Mouse (Mus musculus) olfactory bulb, adult 2 months (tissue): ENCODE measurements around the gene Styxl1. TPM values are rescaled to one million over a fixed set of nuclear protein-coding genes. Genes with fewer than 3 reads are reported as not detected.

Experiments
- H3K27ac ChIP-seq: fragments of 200-500 bp; 2 replicates; pipeline ENCODE4 v1.5.1; 2012; ENCODE audit warnings: low read depth, low read length; ENCODE audit not compliant: insufficient read depth
- H3K4me1 ChIP-seq: fragments of 200-500 bp; 2 replicates; pipeline ENCODE4 v1.6.1; 2012; ENCODE audit warnings: low read length; ENCODE audit not compliant: control insufficient read depth, insufficient read depth
- H3K4me3 ChIP-seq: fragments of 200-500 bp; 2 replicates; pipeline ENCODE4 v1.5.1; 2012; ENCODE audit warnings: mild to moderate bottlenecking, low read depth, low read length, moderate library complexity; ENCODE audit not compliant: insufficient read depth
- CTCF ChIP-seq: fragments of 200-500 bp; IDR thresholded peaks from 2 replicates; pipeline ENCODE4 v1.5.1; 2012; ENCODE audit warnings: low read depth, mild to moderate bottlenecking, low read length, moderate library complexity; ENCODE audit not compliant: insufficient read depth
- POLR2A ChIP-seq: fragments of 200-500 bp; IDR thresholded peaks from 2 replicates; pipeline ENCODE4 v1.6.1; 2012; ENCODE audit warnings: mild to moderate bottlenecking, low read depth, low read length, moderate library complexity; ENCODE audit not compliant: insufficient read depth
- WGBS: fragments of 180-500 bp; shearing (Covaris S2); methylation state at CpG from one replicate; pipeline ENCODE4 v1.1.7; 2018; 5-methylcytosine and 5-hydroxymethylcytosine counted together
- polyA plus RNA-seq: library from polyadenylated mRNA; stranded (reverse); fragments of >200 nt; gene quantifications from 2 replicates; pipeline ENCODE4 v1.2.4, GENCODE M21; 2012; ENCODE audit warnings: low replicate concordance; ENCODE audit not compliant: missing spikeins, insufficient read depth, insufficient read length

Styxl1 gene
- polyA plus RNA-seq, 1 experiment: not detected

DNA sequence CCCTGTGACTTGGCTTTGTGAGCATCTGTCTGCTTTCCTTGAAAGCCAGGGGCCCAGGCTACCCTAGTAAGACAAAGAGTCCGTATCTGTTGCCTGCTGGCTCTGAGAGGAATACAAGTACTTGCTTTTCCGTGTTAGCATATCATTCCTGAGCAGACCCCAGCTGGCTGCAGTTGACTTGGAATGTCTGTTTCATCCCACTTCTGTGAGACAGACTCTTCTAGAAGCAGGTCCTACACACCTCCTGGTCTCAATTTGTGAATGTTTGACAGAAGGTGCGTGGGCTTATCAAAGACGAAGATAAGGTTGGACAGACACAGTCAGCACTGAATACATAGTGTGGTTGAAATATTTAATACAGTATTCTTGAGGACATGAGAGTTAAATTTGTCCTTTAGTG, 65.4 kb downstream of the Styxl1 start:
- Histone ChIP-seq H3K27ac (no peak overlapping the region), H3K4me1 (peaks cover 12% of the 10 kb centered on the region; the same call in 1 of the 2 replicates), H3K4me3 (no peak overlapping the region)
- 89% methylated on average over 4 of the region's 4 CpGs for WGBS
- TF ChIP-seq CTCF (no peak), POLR2A (no peak)

DNA sequence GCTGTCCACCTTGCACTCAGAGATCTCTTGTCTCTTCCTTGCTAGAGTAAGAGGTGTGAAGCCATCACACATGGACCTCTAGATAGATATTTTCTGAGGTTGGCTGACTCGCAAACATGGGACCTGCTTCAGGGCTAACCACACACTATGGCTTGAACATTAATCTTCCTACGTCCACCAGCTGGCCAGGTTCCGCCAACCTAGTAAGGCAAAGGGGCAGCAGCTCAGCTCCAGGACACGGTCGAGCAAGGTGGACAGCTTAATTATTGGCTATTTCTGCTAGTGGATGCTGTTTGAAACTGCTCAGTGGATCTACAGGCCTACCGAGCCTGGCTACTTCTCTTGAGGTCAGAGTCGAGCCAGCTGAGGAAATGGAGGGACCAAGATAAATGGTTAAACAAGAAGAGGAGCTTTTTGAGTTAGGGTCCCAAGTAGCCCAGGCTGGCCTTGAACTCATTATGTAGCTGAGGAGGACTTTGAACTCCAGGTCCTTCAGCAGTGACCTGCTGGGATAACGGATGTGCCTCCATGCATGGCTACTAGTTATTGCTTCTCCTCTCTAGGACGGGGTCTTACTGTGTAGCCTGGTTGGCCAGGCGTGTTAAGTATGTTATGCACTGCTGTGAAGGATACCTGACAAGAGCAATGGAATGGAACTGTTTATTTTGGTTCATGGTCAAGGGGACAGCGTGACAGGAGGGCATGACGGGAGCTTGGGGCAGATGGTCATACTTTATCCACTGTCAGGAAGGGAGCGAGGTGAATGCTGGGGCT, 66.4 kb downstream of the Styxl1 start:
- H3K27ac ChIP-seq: no peak overlapping the region
- H3K4me1 ChIP-seq: peaks cover 12% of the 10 kb centered on the region; the same call in 1 of the 2 replicates

DNA sequence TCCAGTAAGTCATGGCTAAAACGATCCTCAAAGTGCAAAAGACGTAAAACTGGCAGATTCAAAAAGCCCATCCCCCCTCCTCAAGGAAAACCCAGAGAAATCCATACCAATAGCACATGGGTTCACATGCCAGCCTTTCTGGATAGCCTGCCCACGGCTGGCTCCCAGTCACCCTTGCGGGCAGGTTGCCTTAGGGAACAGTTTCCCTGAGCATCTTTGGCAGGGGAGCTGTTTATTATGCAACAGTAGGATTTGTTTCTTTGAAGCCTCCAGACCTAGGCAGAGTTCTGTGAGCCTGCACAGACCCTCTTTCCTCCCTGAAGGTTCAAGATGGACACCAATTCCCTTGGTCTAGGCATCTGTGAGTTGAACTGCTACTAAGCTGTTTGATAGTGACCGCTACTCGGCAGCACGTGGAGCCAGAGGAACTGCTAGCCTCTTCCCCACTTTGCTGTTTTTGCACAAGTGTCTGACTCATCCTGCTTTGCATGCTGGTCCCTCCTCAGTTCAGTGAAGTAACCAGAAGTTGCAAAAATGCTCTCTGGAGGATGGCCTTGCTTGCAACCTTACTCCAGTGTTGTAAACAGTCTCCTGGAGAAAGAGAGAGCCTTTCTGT, 67.5 kb downstream of the Styxl1 start:
- TF ChIP-seq POLR2A (no peak), CTCF (no peak)
- H3K4me1 ChIP-seq: peaks cover 12% of the 10 kb centered on the region; the same call in 1 of the 2 replicates
- no peak overlapping the region for H3K27ac ChIP-seq
- no peak overlapping the region for H3K4me3 ChIP-seq
- WGBS: 37% methylated on average over 7 of the region's 7 CpGs

More for the DNA sequence above, 66.4 kb downstream of the Styxl1 start:
- no peak for TF ChIP-seq POLR2A
- 94% methylated on average over 13 of the region's 13 CpGs for WGBS
- no peak overlapping the region for H3K4me3 ChIP-seq

DNA sequence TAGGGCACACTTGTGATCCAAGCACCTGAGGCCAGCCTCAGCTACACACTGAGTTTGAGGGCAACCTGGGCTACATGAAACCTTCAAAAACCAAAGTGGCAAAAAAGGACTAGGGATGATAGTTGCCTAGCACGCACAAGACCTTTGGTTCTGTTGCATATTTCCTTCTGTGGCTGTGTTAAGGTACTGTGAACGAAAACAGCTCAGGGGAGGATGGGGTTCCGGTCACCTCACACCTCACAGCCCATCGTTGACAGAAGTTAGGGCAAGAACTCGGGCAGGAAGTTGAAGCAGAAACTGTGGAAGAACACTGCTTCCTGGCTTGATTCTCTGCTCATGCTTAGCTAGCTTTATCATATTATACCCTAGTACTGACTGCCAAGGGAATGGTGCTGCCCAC, 68.5 kb downstream of the Styxl1 start:
- 96% methylated on average over 5 of the region's 5 CpGs for WGBS
- Histone ChIP-seq H3K27ac (no peak overlapping the region), H3K4me3 (no peak overlapping the region), H3K4me1 (peaks cover 12% of the 10 kb centered on the region; the same call in 1 of the 2 replicates)
- no peak for TF ChIP-seq POLR2A
- no peak for TF ChIP-seq CTCF

DNA sequence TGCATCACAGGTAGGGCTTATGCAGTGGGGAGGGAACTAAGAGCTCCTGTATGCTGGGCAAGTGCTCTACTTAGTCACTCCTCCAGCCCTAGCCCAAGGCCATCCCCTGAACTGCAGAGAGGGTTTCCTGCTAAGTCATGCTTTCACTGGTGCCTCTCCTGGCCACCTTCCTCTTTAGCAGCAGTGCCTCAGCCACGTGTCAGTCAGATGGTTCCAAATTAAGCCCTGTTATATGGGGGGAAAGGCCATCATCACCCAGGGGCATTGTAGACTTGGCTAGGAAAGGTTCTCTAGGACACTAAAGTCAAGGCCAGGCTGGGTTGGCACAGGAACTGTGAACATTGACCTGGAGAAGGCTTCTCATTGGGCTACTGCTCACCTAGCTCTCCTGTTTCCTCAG, 70.3 kb downstream of the Styxl1 start:
- 50% methylated on average over 1 of the region's 1 CpGs for WGBS
- Histone ChIP-seq H3K4me1 (peaks cover 10% of the 10 kb centered on the region), H3K27ac (no peak overlapping the region), H3K4me3 (no peak overlapping the region)
- no peak for TF ChIP-seq POLR2A

DNA sequence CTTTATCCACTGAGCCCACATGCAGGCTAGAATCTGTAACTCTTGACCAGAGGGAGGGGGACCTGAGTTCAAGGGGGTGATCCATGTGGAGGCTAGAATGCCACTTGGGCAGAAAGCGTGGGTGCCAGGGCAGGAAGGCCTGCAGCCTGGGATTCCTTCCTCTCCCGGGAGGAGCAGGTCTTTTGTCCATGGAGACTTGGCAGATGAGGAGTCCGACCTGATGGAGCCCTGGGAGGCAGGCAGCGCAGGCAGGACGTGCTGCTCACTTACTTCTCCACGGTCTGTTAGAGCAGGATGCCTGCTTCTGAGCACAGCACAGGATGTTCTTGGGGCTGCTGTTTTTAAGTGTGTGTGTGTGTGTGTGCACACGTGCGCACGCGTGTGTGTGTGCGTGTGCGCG, 71.1 kb downstream of the Styxl1 start:
- TF ChIP-seq POLR2A: no peak
- TF ChIP-seq CTCF: no peak
- no peak overlapping the region for H3K27ac ChIP-seq
- H3K4me3 ChIP-seq: no peak overlapping the region
- 91% methylated on average over 13 of the region's 13 CpGs for WGBS
- peaks cover 16% of the 10 kb centered on the region for H3K4me1 ChIP-seq

DNA sequence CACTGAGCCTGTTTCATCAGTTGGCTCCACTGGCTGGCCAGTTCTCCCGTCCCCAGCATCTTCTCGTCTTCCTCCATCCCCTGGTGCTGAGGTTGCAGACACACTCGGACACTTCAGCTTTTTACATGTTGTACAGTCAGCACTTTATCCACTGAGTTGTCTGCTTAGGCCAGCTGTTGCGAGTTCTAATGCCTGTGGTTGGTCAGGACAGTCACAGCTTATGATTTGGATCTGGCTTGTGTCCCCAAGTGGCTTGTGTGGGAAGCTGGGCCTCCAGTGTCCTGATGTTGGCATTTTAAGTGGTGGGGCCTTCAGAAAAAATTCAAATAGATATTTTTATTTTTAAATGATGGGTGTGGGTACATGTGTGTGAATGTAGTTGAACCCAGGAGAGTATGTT, 72.8 kb downstream of the Styxl1 start:
- TF ChIP-seq CTCF (no peak), POLR2A (no peak)
- Histone ChIP-seq H3K27ac (no peak overlapping the region), H3K4me3 (no peak overlapping the region), H3K4me1 (peaks cover 8% of the 10 kb centered on the region)
- WGBS: 91% methylated on average over 4 of the region's 4 CpGs

DNA sequence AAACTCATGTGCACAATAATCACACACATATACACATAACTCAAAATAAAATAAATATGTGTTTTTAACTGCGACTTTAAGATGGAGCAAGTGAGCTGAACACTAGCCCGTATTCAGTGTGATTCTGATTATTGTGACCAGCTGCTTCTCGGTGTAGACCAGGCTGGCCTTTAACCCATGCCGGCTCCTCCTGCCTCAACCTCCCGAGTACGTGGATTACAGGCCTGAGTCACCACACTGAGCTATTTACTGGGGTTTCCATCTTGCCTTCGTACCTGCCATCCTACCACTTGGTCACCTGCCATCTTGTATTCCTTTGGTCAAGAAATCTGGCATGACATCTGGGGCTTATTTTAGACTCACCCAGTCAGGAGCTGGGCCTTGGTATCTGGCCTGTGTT, 74.8 kb downstream of the Styxl1 start:
- 94% methylated on average over 7 of the region's 7 CpGs for WGBS
- H3K27ac ChIP-seq: no peak overlapping the region
- TF ChIP-seq POLR2A (no peak), CTCF (no peak)
- no peak overlapping the region for H3K4me3 ChIP-seq
- peaks cover 10% of the 10 kb centered on the region for H3K4me1 ChIP-seq

DNA sequence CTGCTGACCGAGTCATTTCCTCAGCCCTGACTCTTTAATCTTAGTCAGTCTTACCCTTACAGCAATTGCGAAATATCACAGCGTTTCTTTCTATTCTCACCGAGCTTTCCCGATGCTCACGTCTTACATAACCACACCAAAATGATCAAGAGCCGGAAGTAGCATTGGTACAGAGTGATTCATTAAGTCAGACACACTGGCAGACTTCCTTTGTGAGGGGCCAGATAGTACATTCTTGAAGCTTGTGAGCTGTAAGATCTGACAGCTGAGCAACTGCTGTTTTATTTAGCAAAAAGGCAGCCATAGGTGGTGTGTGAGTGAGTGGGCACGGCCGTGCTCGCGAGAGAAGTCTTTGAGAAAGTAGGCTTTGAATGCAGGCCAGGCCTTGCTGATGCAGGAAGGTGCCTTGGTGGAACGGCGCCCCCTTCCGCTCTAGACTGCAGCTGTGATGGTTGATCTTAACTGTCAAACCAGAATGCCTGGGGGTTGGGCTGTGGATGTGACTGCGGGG, 75.4 kb downstream of the Styxl1 start:
- Histone ChIP-seq H3K27ac (peak overlapping the region; percentile 29; the same call in 1 of the 2 replicates), H3K4me3 (no peak overlapping the region), H3K4me1 (peaks cover 10% of the 10 kb centered on the region)
- 48% methylated on average over 15 of the region's 15 CpGs for WGBS
- TF ChIP-seq POLR2A (no peak), CTCF (no peak)

DNA sequence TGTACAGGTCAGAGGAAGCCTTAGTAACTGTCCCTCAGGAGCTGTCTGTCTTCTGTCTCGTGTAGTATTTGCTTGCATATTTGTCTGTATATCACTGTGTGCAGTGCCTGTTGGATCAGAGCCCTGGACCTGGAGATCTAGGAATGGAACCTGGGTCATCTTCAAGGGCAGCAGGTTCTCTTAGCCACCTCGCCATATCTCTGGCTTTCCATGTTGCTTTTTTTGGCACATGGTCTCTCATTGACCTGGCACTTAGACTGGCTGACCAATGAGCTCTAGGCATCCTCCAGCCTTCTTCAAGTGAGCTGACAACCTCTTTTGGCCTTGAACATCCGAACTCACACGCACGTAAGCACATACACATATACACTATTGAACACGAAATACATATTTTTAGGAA, 76.0 kb downstream of the Styxl1 start:
- H3K27ac ChIP-seq: peak overlapping the region; percentile 29; the same call in 1 of the 2 replicates
- no peak overlapping the region for H3K4me3 ChIP-seq
- TF ChIP-seq POLR2A: no peak
- TF ChIP-seq CTCF: no peak
- peaks cover 10% of the 10 kb centered on the region for H3K4me1 ChIP-seq
- 89% methylated on average over 6 of the region's 6 CpGs for WGBS
